9 mouse cellular contexts compared by ENCODE assay signal in the genomic region with DNA sequence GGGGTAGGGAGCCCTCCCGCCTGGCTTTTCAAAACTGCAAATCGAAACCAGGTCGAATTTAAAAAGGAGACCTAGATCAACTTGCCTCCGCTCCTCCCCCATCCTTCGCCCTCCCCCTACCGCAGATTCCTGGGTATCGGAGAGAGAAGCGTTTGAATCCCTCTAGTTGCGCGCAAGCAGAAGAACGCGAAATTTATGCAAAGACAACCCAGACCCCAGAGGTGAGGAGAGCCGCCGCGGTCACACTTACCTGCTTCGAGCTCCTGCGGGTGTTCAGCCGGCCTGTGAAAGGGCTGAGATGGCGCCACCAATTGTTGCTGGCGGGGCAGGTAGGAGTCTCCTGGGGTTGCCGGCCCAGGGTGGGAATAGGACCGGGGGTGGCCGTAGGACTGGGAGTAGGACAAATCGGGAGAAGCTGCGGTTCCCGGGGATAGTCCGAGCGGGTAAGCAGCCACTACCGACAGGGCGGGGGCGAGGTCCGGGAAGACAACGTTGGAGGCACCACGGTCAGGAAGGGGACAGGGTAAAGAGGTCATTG. TPM values are rescaled to one million over a fixed set of nuclear protein-coding genes. Genes with fewer than 3 reads are reported as not detected.
DNase-seq lines count a peak whose midpoint lies in the region; ATAC-seq and TF ChIP-seq lines count a peak whose summit lies in the region.
"Had no signal": no experiment of that assay in that cellular context is flagged by ENCODE, and none has a peak within 500 bp of the region (broad histone marks: within the 10 kb centered on the region; RNA-seq: fewer than 3 reads in every experiment).

No protein-coding gene starts in this region.

- peaks cover 24% of the 10 kb centered on the region for H3K4me1 ChIP-seq in kidney, embryonic 16.5 days (ENCODE audit: insufficient read depth, low read length)
- peaks cover 41% of the 10 kb centered on the region for H3K4me1 ChIP-seq in embryonic facial prominence, embryonic 15.5 days
- peaks cover 7% of the 10 kb centered on the region; the same call in 1 of the 2 replicates for H3K4me1 ChIP-seq in intestine, postnatal 0 days (replicated peaks; ENCODE audit: control insufficient read depth, insufficient read depth, low read length)

- peak overlapping the region; percentile 75 for H3K4me2 ChIP-seq in kidney, embryonic 16.5 days (replicated peaks; ENCODE audit: low read depth, low read length)
- peak overlapping the region; percentile 84 for H3K4me2 ChIP-seq in embryonic facial prominence, embryonic 15.5 days (replicated peaks)
- peak overlapping the region; percentile 83 for H3K4me2 ChIP-seq in intestine, postnatal 0 days (replicated peaks; ENCODE audit: low read depth)

- no peaks in the 10 kb centered on the region for H3K9me3 ChIP-seq in kidney, embryonic 16.5 days (ENCODE audit: low read length)
- no peaks in the 10 kb centered on the region for H3K9me3 ChIP-seq in embryonic facial prominence, embryonic 15.5 days (replicated peaks)
- no peaks in the 10 kb centered on the region for H3K9me3 ChIP-seq in intestine, postnatal 0 days (ENCODE audit: control insufficient read depth)

- ATAC-seq in kidney, embryonic 16.5 days (ENCODE audit: low FRiP score, low TSS enrichment), result peak; percentile 27; the same call in 1 of the 2 replicates
- ATAC-seq in embryonic facial prominence, embryonic 15.5 days (ENCODE audit: insufficient number of reproducible peaks, low FRiP score, low TSS enrichment, low read depth), result no peak
- no peak for ATAC-seq in intestine, postnatal 0 days

- H3K36me3 ChIP-seq in kidney, embryonic 16.5 days (ENCODE audit: insufficient read depth, low read length), result no peaks in the 10 kb centered on the region
- no peaks in the 10 kb centered on the region for H3K36me3 ChIP-seq in embryonic facial prominence, embryonic 15.5 days
- no peaks in the 10 kb centered on the region for H3K36me3 ChIP-seq in intestine, postnatal 0 days (ENCODE audit: control insufficient read depth, insufficient read depth)

- DNase-seq in kidney, adult 8-10 months, result no peak
- DNase-seq in neural tube, embryonic 10.5 days (ENCODE audit: extremely low spot score, low spot score), result peak; percentile 59
- no peak for DNase-seq in right cerebral cortex, postnatal 10 days (ENCODE audit: low spot score in 2 of 2)
- no peak for DNase-seq in left cerebral cortex, postnatal 4 days
- DNase-seq in spleen, postnatal 4 days (ENCODE audit: low spot score in 2 of 2), result no peak

- peaks cover 100% of the 10 kb centered on the region for H3K27me3 ChIP-seq in kidney, embryonic 16.5 days (ENCODE audit: insufficient read depth, low read length)
- peaks cover 98% of the 10 kb centered on the region for H3K27me3 ChIP-seq in embryonic facial prominence, embryonic 15.5 days
- peaks cover 95% of the 10 kb centered on the region for H3K27me3 ChIP-seq in intestine, postnatal 0 days (replicated peaks; ENCODE audit: control insufficient read depth, insufficient read depth, low read length)

- intact Hi-C loops in left cerebral cortex, postnatal 4 days (cut with DNase I), result no loop called here

- WGBS in kidney, embryonic 16.5 days, result 2% methylated on average over 33 of the region's 34 CpGs
- WGBS in embryonic facial prominence, embryonic 15.5 days, result 1% methylated on average over 34 of the region's 34 CpGs
- under 1% methylated on average over 34 of the region's 34 CpGs for WGBS in intestine, postnatal 0 days

- TF ChIP-seq CTCF in intestine, postnatal 0 days (IDR thresholded peaks at IDR 0.05; ENCODE audit: low read depth), result no peak

- no peak overlapping the region for H3K27ac ChIP-seq in kidney, embryonic 16.5 days (ENCODE audit: low read length)
- 0 out of 2 replicates have a peak overlapping the region, but pooled peaks have one; percentile 25 for H3K27ac ChIP-seq in embryonic facial prominence, embryonic 15.5 days (replicated peaks)
- no peak overlapping the region for H3K27ac ChIP-seq in intestine, postnatal 0 days (ENCODE audit: low read depth, low read length)

- H3K9ac ChIP-seq in kidney, embryonic 16.5 days (replicated peaks; ENCODE audit: low read length), result no peak overlapping the region
- 0 out of 2 replicates have a peak overlapping the region, but pooled peaks have one; percentile 37 for H3K9ac ChIP-seq in embryonic facial prominence, embryonic 15.5 days
- H3K9ac ChIP-seq in intestine, postnatal 0 days (ENCODE audit: low read depth, low read length), result no peak overlapping the region

- peak overlapping the region; percentile 49 for H3K4me3 ChIP-seq in kidney, embryonic 16.5 days (ENCODE audit: low read length)
- peak overlapping the region; percentile 47 for H3K4me3 ChIP-seq in embryonic facial prominence, embryonic 15.5 days (replicated peaks)
- H3K4me3 ChIP-seq in intestine, postnatal 0 days (ENCODE audit: low read depth, low read length), result peak overlapping the region; percentile 50

RNA-seq across cellular contexts. Expression of gene Dlx4, which starts 1.0 kb away (rescaled TPM):
- 0.08 TPM in 1 of 2 replicates, not detected in the other for polyA plus RNA-seq in kidney, embryonic 16.5 days (2015; fragmentation: Nextera tagmentation; extraction: Ambion mirVana)
- polyA plus RNA-seq in embryonic facial prominence, embryonic 15.5 days (2015; fragmentation: Nextera tagmentation; extraction: Ambion mirVana), result 5.7 and 6.5 TPM in 2 replicates
- polyA plus RNA-seq in intestine, postnatal 0 days (2015; fragmentation: Nextera tagmentation; extraction: Ambion mirVana), result not detected in 2 replicates
- total RNA-seq in left cerebral cortex, postnatal 4 days (2021), result under 1 TPM; 0.18 to 0.24 TPM
- total RNA-seq: hematopoietic stem cell, adult 5-6 weeks had no signal

RNA-seq across cellular contexts. Expression of gene Dlx3, which starts 25.1 kb away (rescaled TPM):
- 1.1 TPM in 2 replicates for polyA plus RNA-seq in kidney, embryonic 16.5 days (2015; fragmentation: Nextera tagmentation; extraction: Ambion mirVana)
- 35.6 and 36.6 TPM in 2 replicates for polyA plus RNA-seq in embryonic facial prominence, embryonic 15.5 days (2015; fragmentation: Nextera tagmentation; extraction: Ambion mirVana)
- 0.30 and 0.44 TPM in 2 replicates for polyA plus RNA-seq in intestine, postnatal 0 days (2015; fragmentation: Nextera tagmentation; extraction: Ambion mirVana)
- not detected for total RNA-seq in left cerebral cortex, postnatal 4 days (2021)
- total RNA-seq: hematopoietic stem cell, adult 5-6 weeks had no signal

Comparison
In these comparisons a context has a peak if more than half of its experiments do, and no peak if none do; other contexts are left out.
1. RNA of gene Dlx3, which starts 25.1 kb away (polyA plus RNA-seq): 35.6 to 36.6 TPM in embryonic facial prominence, embryonic 15.5 days; 1.1 TPM in kidney, embryonic 16.5 days and 0.30 to 0.44 TPM in intestine, postnatal 0 days; every median in the first group is over 10 times any median in the second.
2. Peak in every context shown above with its lines, with median percentiles within 50 percentile points of each other: H3K4me2 ChIP-seq and H3K4me3 ChIP-seq.